Mouse (Mus musculus): ENCODE results near the gene Ndn. TPM values are rescaled to one million over a fixed set of nuclear protein-coding genes. Genes with fewer than 3 reads are reported as not detected.

Ndn gene
- polyA plus RNA-seq, 1 experiment, result 10.1 TPM

DNA sequence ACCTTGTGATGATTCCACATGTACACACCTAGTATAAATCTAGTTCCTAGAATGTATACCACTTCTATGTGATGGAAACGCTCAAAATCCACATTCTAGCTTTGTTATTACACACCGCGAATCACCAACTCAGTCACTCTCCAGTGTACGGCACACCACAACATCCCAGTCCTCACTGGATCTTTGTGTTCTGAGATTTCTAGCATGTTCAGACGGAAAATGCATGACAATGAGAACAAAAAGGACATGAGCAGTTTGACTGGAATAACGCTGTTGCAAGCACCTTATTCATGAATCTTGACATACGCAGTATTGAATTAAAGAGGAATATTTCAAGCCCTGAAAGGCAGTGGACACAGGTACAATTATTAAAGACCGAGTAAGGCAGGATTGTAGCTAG, 20.4 kb downstream of the Ndn start:
- Histone ChIP-seq H3K4me3 (replicated peaks; ENCODE audit: extremely low read depth, low read depth, low read length) (no peak overlapping the region), H3K4me1 (ENCODE audit: control insufficient read depth, insufficient read depth, low read length) (no peaks in the 10 kb centered on the region)
- DNase-seq, result no peak
- TF ChIP-seq POLR2A (IDR thresholded peaks at IDR 0.05; ENCODE audit: borderline replicate concordance, extremely low read depth, low read depth, low read length) (no peak), CTCF (IDR thresholded peaks at IDR 0.05; ENCODE audit: insufficient read depth, low read length) (no peak)
- WGBS, result 78% methylated on average over 8 of the region's 8 CpGs

DNA sequence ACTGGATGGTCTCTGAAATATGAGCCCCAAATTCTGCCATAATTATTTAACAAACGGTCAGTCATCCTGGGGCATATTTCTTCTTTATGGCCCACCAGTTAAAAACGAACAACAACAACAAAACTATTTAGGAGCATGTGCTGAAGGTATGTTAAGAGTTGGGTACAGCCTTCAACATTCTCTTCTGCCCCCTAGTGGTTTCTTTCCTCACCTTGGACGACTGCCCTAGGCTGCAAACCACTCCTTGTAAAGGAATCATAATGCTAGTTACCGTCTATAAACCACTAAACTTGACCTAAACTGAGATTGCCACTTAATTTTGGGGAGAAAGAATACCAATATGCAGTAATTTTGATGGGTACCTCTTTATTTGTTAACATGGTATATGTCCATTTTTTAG, 29.3 kb downstream of the Ndn start:
- DNase-seq, result no peak

DNA sequence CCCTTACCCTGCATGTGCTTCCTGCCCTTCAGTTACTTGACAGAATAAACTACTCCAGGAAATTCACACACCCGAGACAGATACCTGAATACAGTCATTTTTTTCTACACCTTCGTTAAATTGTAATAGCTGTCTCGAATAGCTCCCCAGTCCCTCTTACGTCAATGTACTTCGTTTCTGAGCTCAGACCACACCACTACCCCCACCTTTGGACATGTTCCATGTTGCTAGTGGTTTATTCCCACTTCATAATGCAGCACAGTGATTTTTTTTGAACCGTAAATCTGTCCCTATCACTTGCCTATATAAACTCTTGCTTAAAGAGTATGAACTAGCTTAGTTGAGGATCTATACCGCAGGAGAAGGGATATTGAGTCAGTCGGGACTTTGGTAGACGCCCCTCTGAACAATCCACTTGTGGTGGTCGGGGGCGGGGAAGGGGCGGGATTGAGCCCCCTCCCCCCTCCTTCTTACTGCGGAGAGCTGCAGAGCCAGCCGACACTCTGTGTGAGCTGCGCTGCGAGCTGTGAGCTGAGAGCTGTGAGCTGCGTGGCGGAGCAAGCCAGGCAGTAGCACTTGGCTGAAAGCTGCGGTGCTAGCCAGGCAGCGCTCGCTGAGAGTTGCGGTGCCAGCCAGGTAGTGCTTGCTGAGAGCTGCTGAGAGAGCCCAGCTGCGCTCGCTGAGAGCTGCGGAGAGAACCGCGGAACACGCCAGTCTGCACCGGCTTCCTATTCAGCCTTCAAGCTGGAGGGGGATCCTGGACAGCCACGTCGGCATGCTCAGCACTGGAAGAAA, 30.3 kb downstream of the Ndn start, which contains the start of gene Magel2:
Gene Magel2 (plus strand): TSS at position 501 of the 795 bp plus-strand sequence.
- TF ChIP-seq CTCF (IDR thresholded peaks at IDR 0.05; ENCODE audit: insufficient read depth, low read length), result no peak
- no peak for TF ChIP-seq POLR2A (IDR thresholded peaks at IDR 0.05; ENCODE audit: borderline replicate concordance, extremely low read depth, low read depth, low read length)
- DNase-seq, result no peak
- H3K4me1 ChIP-seq (ENCODE audit: control insufficient read depth, insufficient read depth, low read length), result no peaks in the 10 kb centered on the region
- no peak within 1 kb of the TSS for H3K4me3 ChIP-seq (replicated peaks; ENCODE audit: extremely low read depth, low read depth, low read length)
- WGBS, result 17% methylated on average over 31 of the region's 31 CpGs

More for the DNA sequence above, 29.3 kb downstream of the Ndn start:
- WGBS, result 23% methylated on average over 4 of the region's 4 CpGs
- TF ChIP-seq CTCF (IDR thresholded peaks at IDR 0.05; ENCODE audit: insufficient read depth, low read length), result no peak
- no peak overlapping the region for H3K4me3 ChIP-seq (replicated peaks; ENCODE audit: extremely low read depth, low read depth, low read length)
- H3K4me1 ChIP-seq (ENCODE audit: control insufficient read depth, insufficient read depth, low read length), result no peaks in the 10 kb centered on the region

DNA sequence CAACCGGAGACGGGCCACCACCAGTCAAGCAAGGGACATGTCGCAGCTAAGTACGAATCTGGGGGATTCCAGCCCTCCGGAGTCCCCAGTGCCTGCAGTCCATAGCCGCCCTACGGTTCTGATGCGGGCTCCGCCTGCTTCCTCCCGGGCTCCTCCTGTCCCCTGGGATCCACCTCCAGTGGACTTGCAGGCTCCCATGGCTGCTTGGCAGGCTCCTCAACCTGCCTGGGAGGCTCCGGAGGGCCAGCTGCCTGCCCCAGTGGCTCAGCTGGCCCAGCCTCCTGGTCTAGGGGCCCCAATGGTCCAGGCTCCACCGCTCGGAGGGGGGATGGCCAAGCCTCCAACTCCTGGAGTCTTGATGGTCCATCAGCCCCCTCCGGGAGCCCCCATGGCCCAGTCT, 30.9 kb downstream of the Ndn start:
- Histone ChIP-seq H3K4me1 (ENCODE audit: control insufficient read depth, insufficient read depth, low read length) (no peaks in the 10 kb centered on the region), H3K4me3 (replicated peaks; ENCODE audit: extremely low read depth, low read depth, low read length) (no peak overlapping the region)
- TF ChIP-seq CTCF (IDR thresholded peaks at IDR 0.05; ENCODE audit: insufficient read depth, low read length) (no peak), POLR2A (IDR thresholded peaks at IDR 0.05; ENCODE audit: borderline replicate concordance, extremely low read depth, low read depth, low read length) (no peak)
- WGBS, result 34% methylated on average over 14 of the region's 14 CpGs
- no peak for DNase-seq

DNA sequence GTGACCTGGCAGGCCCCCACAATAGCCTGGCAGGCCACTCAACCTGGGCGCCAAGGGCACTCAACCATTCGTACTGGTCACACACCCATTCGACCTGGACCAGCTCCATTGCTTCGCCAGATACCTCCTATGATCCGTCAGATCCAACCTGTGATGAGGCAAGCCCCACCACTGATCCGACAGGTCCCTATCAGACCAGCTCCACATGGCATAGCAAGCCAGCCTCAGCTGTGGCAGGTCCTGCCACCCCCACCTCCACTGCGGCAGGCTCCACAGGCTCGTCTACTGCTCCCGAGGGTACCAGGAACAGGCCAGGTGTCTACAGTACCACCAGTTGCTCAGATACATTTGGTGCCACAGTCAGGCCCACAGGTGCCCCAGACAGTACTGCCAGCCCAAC, 32.2 kb downstream of the Ndn start:
- no peak overlapping the region for H3K4me3 ChIP-seq (replicated peaks; ENCODE audit: extremely low read depth, low read depth, low read length)
- TF ChIP-seq POLR2A (IDR thresholded peaks at IDR 0.05; ENCODE audit: borderline replicate concordance, extremely low read depth, low read depth, low read length) (no peak), CTCF (IDR thresholded peaks at IDR 0.05; ENCODE audit: insufficient read depth, low read length) (no peak)
- WGBS, result 90% methylated on average over 9 of the region's 9 CpGs
- no peaks in the 10 kb centered on the region for H3K4me1 ChIP-seq (ENCODE audit: control insufficient read depth, insufficient read depth, low read length)
- DNase-seq, result no peak

DNA sequence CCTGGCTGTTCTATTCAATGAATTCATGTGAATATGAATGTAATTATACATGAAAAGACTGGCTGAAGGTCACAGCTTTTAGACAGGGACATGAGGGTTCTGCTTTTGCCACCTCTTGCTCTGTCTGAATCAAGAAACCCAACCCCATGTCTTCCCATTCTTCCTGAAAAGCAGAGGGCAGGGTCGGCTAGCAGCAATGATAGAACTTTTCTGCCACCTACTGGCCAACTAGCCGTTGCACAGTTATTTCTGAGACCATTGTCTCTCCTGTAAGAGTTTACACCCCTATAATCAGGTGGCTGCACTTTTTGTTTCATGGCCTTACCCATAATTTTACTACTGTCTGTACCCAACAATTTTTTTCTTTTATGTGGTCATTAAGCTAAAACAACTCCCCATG, 36.0 kb downstream of the Ndn start:
- DNase-seq, result no peak
- H3K4me3 ChIP-seq (replicated peaks; ENCODE audit: extremely low read depth, low read depth, low read length), result no peak overlapping the region
- 4% methylated on average over 2 of the region's 2 CpGs for WGBS
- TF ChIP-seq POLR2A (IDR thresholded peaks at IDR 0.05; ENCODE audit: borderline replicate concordance, extremely low read depth, low read depth, low read length), result no peak
- TF ChIP-seq CTCF (IDR thresholded peaks at IDR 0.05; ENCODE audit: insufficient read depth, low read length), result 0 out of 2 replicates have a peak, but pooled peaks have one; percentile 30
- no peaks in the 10 kb centered on the region for H3K4me1 ChIP-seq (ENCODE audit: control insufficient read depth, insufficient read depth, low read length)

DNA sequence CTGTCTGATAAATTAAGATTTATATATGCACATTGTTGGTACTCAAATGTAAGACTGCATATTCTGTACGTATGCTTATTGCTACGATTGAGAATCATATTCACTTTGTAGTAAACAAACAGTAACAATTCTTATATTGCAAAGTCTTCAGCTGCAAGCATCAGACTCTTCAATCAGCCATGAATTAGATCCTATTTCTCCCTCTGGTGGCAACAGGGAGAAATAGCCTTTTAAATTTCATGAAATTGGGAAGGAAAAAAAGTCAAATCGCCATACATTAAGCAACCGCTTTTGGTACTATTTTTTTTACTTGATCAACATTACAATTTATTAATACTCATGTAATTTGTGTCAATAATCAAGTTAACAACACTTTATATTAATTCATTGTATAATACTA, 41.9 kb downstream of the Ndn start:
- DNase-seq, result no peak
- Histone ChIP-seq H3K4me3 (replicated peaks; ENCODE audit: extremely low read depth, low read depth, low read length) (no peak overlapping the region), H3K4me1 (ENCODE audit: control insufficient read depth, insufficient read depth, low read length) (no peaks in the 10 kb centered on the region)
- TF ChIP-seq CTCF (IDR thresholded peaks at IDR 0.05; ENCODE audit: insufficient read depth, low read length) (no peak), POLR2A (IDR thresholded peaks at IDR 0.05; ENCODE audit: borderline replicate concordance, extremely low read depth, low read depth, low read length) (no peak)
- WGBS, result 39% methylated on average over 4 of the region's 4 CpGs

DNA sequence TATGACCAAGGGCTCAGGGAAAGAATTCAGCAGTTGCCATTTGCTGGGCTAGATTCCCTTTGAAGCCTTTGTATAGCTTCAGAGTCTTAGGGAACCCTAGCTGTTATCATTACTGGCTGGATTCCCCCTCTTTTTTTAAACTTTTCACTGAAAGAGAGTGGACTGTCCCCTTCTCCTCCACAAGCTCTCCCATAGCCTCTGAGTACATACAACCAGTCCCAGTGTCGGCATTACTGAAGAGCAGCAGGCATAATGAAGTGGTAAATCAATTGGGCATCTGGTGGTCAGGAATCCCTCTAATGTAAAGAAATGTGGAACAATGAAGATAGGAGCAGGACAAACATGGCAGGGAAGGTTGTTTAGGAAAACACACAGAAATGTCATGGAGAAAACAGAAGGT, 45.8 kb downstream of the Ndn start:
- no peak for TF ChIP-seq CTCF (IDR thresholded peaks at IDR 0.05; ENCODE audit: insufficient read depth, low read length)
- 25% methylated on average over 1 of the region's 1 CpGs for WGBS
- no peaks in the 10 kb centered on the region for H3K4me1 ChIP-seq (ENCODE audit: control insufficient read depth, insufficient read depth, low read length)
- no peak for DNase-seq
- H3K4me3 ChIP-seq (replicated peaks; ENCODE audit: extremely low read depth, low read depth, low read length), result no peak overlapping the region

Other genes starting within 250 kb of the Ndn start
- gene Magel2, start 30.4 kb downstream of the Ndn start, polyA plus RNA-seq (2012; rRNA removed), result not detected in 2 replicates
- gene Mkrn3, start 73.6 kb downstream of the Ndn start, polyA plus RNA-seq (2012; rRNA removed), result 0.92 and 1.6 TPM in 2 replicates
- gene Peg12, start 117.9 kb downstream of the Ndn start, polyA plus RNA-seq (2012; rRNA removed), result 1.3 and 1.7 TPM in 2 replicates

Measured in lung, adult 2 months (tissue).